Mouse (Mus musculus): Measurements from ENCODE around the gene Retnla. TPM values are rescaled to one million over a fixed set of nuclear protein-coding genes. Genes with fewer than 3 reads are reported as not detected.

The Retnla gene
- total and polyA plus RNA-seq, 2 experiments from 2014 or later = not detected

- H3K4me1 ChIP-seq (ENCODE audit: insufficient read depth, low read length) = no peaks in the 10 kb centered on the region
- no peaks in the 10 kb centered on the region for H3K9me3 ChIP-seq (ENCODE audit: low read length)
- no peak overlapping the region for H3K27ac ChIP-seq
- no peak overlapping the region for H3K4me3 ChIP-seq (ENCODE audit: low read length)
- no peak overlapping the region for H3K4me2 ChIP-seq (ENCODE audit: low read depth, low read length)
- no peak for TF ChIP-seq CTCF (IDR thresholded peaks at IDR 0.05; ENCODE audit: low read depth)
- no peak overlapping the region for H3K9ac ChIP-seq (replicated peaks; ENCODE audit: low read length)
- H3K36me3 ChIP-seq (ENCODE audit: insufficient read depth, low read length) = no peaks in the 10 kb centered on the region
- H3K27me3 ChIP-seq (ENCODE audit: insufficient read depth, low read length) = no peaks in the 10 kb centered on the region
- ATAC-seq (no peak), DNase-seq (ENCODE audit: low spot score) (no peak)
- WGBS = 43% methylated on average over 2 of the region's 2 CpGs
Measured at GRCm38 (mm10) chr16:48890733-48891132, 48.4 kb downstream of the Retnla start.

Other genes starting within 250 kb of the Retnla start
- under 0.01 and 0.04 TPM in 2 replicates for gene Trat1, start 70.5 kb upstream of the Retnla start, total RNA-seq (2014; rRNA removed)
- gene Trat1, start 70.5 kb upstream of the Retnla start, polyA plus RNA-seq (2015; fragmentation: Nextera tagmentation; extraction: Ambion mirVana) = 0.29 TPM in 1 of 2 replicates, not detected in the other
- not detected in 2 replicates for gene Retnlb, start 25.7 kb upstream of the Retnla start, total RNA-seq (2014; rRNA removed)
- gene Retnlb, start 25.7 kb upstream of the Retnla start, polyA plus RNA-seq (2015; fragmentation: Nextera tagmentation; extraction: Ambion mirVana) = not detected in 2 replicates
- not detected in 2 replicates for gene Retnlg, start 30.1 kb downstream of the Retnla start, total RNA-seq (2014; rRNA removed)
- 0.77 and 0.79 TPM in 2 replicates for gene Retnlg, start 30.1 kb downstream of the Retnla start, polyA plus RNA-seq (2015; fragmentation: Nextera tagmentation; extraction: Ambion mirVana)
- gene Dzip3, start 151.6 kb downstream of the Retnla start, total RNA-seq (2014; rRNA removed) = 96.2 and 97.0 TPM in 2 replicates
- 45.0 and 45.4 TPM in 2 replicates for gene Dzip3, start 151.6 kb downstream of the Retnla start, polyA plus RNA-seq (2015; fragmentation: Nextera tagmentation; extraction: Ambion mirVana)
- gene Cip2a, start 151.6 kb downstream of the Retnla start, total RNA-seq (2014; rRNA removed) = 5.1 and 6.0 TPM in 2 replicates
- 5.3 and 5.6 TPM in 2 replicates for gene Cip2a, start 151.6 kb downstream of the Retnla start, polyA plus RNA-seq (2015; fragmentation: Nextera tagmentation; extraction: Ambion mirVana)
- gene Myh15, start 214.9 kb downstream of the Retnla start, total RNA-seq (2014; rRNA removed) = 0.11 and 0.16 TPM in 2 replicates
- 0.06 and 0.10 TPM in 2 replicates for gene Myh15, start 214.9 kb downstream of the Retnla start, polyA plus RNA-seq (2015; fragmentation: Nextera tagmentation; extraction: Ambion mirVana)